Mouse (Mus musculus) erythroblast, embryonic 14.5 days (primary cell): ENCODE measurements around the gene Selplg. TPM values are rescaled to one million over a fixed set of nuclear protein-coding genes. Genes with fewer than 3 reads are reported as not detected.

ENCODE experiments used
- H3K27me3 ChIP-seq: 2 replicates; pipeline ENCODE4 v1.6.1; 2012; ENCODE audit warnings: inconsistent platforms; ENCODE audit not compliant: control insufficient read depth
- H3K36me3 ChIP-seq: 2 replicates; pipeline ENCODE4 v1.6.1; 2012; ENCODE audit warnings: mild to moderate bottlenecking, inconsistent platforms; ENCODE audit not compliant: control insufficient read depth
- H3K4me1 ChIP-seq: 2 replicates; pipeline ENCODE4 v1.6.1; 2012; ENCODE audit warnings: inconsistent platforms; ENCODE audit not compliant: control insufficient read depth
- H3K4me3 ChIP-seq: replicated peaks from 2 replicates; pipeline ENCODE3; 2012; ENCODE audit warnings: moderate library complexity, mild to moderate bottlenecking, inconsistent platforms
- H3K9me3 ChIP-seq: 2 replicates; pipeline ENCODE4 v1.6.1; 2012; ENCODE audit warnings: low read length, inconsistent platforms, mixed read lengths; ENCODE audit not compliant: control insufficient read depth
- GATA1 ChIP-seq: IDR thresholded peaks from 2 replicates; pipeline ENCODE4 v1.6.1; 2012; ENCODE audit warnings: low read length, inconsistent platforms, mixed read lengths
- TAL1 ChIP-seq: IDR thresholded peaks from 3 replicates; pipeline ENCODE4 v1.6.1; 2012; ENCODE audit warnings: low read length, inconsistent platforms, mixed read lengths
- polyA plus RNA-seq: library from polyadenylated mRNA; stranded (reverse); fragments of >175 nt; gene quantifications from 2 replicates; pipeline ENCODE4 v1.2.3, GENCODE M21; 2012

Selplg gene
- polyA plus RNA-seq, 1 experiment: 1.1 TPM

DNA sequence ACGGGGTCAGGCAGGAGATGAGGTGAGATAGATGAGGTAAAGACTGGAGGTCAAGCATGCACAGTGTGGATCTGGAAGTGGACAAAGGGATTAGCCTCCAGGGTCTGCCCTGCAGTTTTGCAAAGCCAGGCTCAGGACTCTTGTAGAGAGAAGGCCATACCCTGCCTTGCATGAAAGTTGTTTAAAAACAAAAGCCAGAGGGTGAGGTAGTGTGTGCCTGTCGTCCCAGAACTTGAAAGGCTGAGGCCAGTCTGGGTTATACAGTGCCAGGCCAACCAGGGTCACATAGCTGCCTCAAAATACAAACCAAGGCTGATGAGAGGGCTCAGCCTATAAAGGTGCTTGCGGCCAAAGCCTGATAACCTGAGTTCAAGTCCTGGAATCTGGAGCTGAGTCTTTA lies 703 bp downstream of the Selplg start:
- Histone ChIP-seq H3K4me3 (no peak overlapping the region), H3K27me3 (no peaks in the 10 kb centered on the region), H3K36me3 (no peaks in the 10 kb centered on the region), H3K9me3 (no peaks in the 10 kb centered on the region), H3K4me1 (peaks cover 19% of the 10 kb centered on the region)
- no peak for TF ChIP-seq TAL1
- no peak for TF ChIP-seq GATA1

DNA sequence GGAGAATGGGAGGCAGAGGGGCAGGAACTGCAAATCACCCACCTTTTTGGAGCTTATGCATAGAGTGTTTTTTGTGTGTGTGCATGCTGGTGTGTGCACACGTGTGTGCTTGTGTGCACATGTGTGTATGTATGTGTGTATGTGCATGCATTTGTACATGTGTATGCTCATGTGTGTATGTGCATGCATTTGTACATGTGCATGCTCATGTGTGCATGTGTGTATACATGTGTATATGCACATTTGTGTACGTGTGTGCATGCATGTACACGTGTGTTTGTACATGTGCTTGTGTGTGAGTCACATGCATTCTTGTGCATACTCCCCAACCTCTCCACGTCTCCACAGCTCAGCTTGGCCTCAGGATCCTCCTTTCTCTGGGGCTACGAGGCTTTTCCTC lies 1.6 kb downstream of the Selplg start:
- H3K36me3 ChIP-seq: no peaks in the 10 kb centered on the region
- no peaks in the 10 kb centered on the region for H3K9me3 ChIP-seq
- no peak for TF ChIP-seq TAL1
- TF ChIP-seq GATA1: no peak
- peaks cover 19% of the 10 kb centered on the region for H3K4me1 ChIP-seq
- no peaks in the 10 kb centered on the region for H3K27me3 ChIP-seq
- no peak overlapping the region for H3K4me3 ChIP-seq

DNA sequence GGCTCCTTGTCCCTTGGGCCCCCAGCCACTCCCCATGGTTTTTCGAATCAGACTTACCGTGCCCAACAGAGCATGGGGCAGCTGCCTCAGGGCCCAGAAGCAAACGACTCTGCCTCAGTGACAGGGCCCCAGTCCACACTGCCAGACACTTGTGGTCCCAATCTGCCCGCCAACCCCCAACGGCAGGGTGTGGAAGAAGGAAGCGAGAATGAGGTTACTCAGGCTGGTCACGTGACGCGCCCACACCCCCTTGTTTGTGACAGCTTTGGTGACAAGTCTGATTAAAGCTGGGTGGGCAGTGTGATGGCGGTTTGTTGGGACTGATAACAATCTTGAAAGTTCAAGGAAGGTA lies 2.2 kb downstream of the Selplg start:
- no peak for TF ChIP-seq GATA1
- TF ChIP-seq TAL1: no peak
- Histone ChIP-seq H3K9me3 (no peaks in the 10 kb centered on the region), H3K4me3 (peak overlapping the region; percentile 45), H3K36me3 (no peaks in the 10 kb centered on the region), H3K4me1 (peaks cover 22% of the 10 kb centered on the region), H3K27me3 (no peaks in the 10 kb centered on the region)

DNA sequence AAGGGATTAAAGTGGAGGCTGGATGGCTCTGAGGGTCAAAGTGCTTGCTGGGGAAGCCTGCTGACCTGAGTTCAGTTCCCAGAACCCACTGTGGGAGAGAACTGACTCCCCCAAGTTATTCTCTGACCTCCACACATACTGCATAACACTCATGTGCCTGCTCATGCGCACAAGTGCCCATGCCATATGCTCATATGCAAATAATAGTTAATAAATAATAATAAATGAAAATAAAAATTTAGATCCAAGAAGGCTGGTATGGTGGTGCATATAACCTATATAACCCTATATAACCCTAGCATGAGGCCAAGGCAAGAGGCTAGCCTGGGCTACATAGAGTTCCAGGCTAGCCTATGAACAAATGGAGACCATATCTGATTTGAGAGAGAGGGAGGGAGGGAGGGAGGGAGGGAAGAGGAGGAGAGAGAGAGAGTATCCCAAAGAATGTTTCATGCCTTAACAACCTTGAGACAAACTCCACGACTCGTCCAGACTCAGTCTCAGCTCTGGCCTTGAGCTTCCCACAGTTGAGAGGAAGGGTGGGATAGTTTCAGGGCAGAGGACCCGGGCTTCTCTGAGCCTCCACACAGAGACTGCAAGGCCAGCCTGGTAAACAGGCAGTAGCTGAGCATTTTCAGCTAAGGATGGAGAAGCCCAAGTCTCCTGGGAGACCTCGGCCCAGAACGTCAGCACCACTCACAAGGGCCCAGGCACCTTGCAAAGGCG lies 2.7 kb downstream of the Selplg start:
- H3K4me3 ChIP-seq: peak overlapping the region; percentile 45
- TF ChIP-seq TAL1: no peak
- TF ChIP-seq GATA1: no peak
- no peaks in the 10 kb centered on the region for H3K27me3 ChIP-seq
- H3K4me1 ChIP-seq: peaks cover 24% of the 10 kb centered on the region
- no peaks in the 10 kb centered on the region for H3K36me3 ChIP-seq
- no peaks in the 10 kb centered on the region for H3K9me3 ChIP-seq

DNA sequence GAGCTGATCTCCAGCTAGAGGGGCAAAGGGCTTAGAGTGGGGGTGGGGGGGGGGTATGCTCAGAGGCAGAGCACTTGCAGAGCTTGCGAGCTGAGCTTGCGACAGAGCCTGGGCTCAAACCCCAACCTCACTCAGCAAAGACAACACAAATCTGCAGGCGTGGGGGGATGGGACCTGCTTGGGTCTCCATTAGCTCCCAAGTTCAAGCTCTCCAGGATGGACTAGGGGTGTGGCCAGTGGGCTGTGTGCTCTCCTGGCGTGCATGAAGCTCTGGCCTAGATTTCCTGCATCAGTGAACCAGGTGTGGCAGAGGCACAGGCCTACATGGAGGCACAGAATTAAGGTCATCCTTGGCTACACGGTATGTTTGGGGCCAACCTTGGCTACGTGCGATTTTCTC lies 4.0 kb downstream of the Selplg start:
- H3K4me1 ChIP-seq: peaks cover 24% of the 10 kb centered on the region
- H3K4me3 ChIP-seq: no peak overlapping the region
- no peaks in the 10 kb centered on the region for H3K36me3 ChIP-seq
- no peaks in the 10 kb centered on the region for H3K27me3 ChIP-seq
- TF ChIP-seq GATA1 (no peak), TAL1 (no peak)
- H3K9me3 ChIP-seq: no peaks in the 10 kb centered on the region

DNA sequence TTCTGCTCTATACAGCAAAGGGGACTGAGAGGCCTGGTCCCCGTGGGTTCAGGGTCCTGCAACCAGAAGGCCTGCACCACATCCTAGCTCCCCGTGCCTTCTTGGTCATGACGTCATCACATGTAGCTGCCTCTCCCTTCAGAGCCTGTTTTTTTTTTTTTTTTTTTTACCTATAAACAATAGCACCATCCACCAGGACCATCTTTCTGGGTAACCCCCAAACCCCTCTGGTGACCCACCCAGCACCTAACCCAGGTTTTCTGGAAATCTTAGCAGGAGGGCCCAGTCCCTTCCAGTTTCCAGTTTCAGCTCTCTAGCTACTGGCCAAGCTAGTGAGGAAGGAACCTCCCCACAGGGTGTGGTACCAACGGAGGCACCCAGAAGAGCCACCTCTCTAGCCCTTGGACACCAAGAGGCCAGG lies 4.4 kb downstream of the Selplg start:
- Histone ChIP-seq H3K27me3 (no peaks in the 10 kb centered on the region), H3K36me3 (no peaks in the 10 kb centered on the region), H3K9me3 (no peaks in the 10 kb centered on the region), H3K4me3 (no peak overlapping the region), H3K4me1 (peaks cover 24% of the 10 kb centered on the region)
- TF ChIP-seq TAL1: no peak
- TF ChIP-seq GATA1: no peak

DNA sequence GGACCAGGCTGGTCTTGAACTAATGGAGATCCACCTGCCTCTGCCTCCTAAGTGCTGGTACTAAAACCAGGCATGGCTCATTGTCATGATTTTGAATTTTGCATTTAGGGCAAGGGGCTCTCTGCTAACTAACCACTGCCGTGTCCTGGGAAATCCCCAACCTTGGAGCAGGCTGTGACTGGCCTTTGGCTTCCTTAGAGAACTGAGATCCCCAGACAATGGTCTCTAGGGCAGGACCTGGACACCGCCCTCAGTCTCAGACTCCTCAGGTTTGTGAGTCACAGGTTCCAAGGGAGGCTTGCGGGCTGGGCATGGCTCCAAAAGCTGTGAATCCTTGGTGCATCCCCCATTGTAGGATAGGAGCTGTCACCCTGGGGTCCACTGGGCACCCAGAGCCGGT lies 5.8 kb downstream of the Selplg start:
- H3K9me3 ChIP-seq: no peaks in the 10 kb centered on the region
- H3K4me1 ChIP-seq: peaks cover 22% of the 10 kb centered on the region
- no peak overlapping the region for H3K4me3 ChIP-seq
- TF ChIP-seq GATA1 (no peak), TAL1 (no peak)
- H3K27me3 ChIP-seq: no peaks in the 10 kb centered on the region
- H3K36me3 ChIP-seq: no peaks in the 10 kb centered on the region

DNA sequence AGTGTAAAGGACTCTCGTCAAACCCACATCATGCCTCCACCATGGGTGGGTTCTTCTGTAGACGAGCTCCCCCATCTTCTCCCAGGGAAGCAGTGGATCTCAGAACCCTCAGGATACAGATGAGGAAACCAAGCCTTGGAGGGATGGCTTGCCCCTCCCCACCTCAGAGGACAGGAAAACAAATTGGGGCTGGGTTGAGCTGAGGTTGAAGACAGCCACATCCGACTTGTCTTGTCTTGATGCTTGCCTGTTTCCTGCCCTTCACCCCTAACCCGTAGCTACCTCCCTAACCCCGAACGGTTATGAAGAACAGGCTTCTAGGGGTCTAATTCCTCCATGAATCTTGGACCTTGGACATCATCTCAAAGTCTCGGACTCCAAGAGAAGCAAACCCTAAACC lies 6.9 kb downstream of the Selplg start:
- peaks cover 19% of the 10 kb centered on the region for H3K4me1 ChIP-seq
- no peaks in the 10 kb centered on the region for H3K36me3 ChIP-seq
- no peak for TF ChIP-seq GATA1
- no peak for TF ChIP-seq TAL1
- H3K9me3 ChIP-seq: no peaks in the 10 kb centered on the region
- no peak overlapping the region for H3K4me3 ChIP-seq
- no peaks in the 10 kb centered on the region for H3K27me3 ChIP-seq

DNA sequence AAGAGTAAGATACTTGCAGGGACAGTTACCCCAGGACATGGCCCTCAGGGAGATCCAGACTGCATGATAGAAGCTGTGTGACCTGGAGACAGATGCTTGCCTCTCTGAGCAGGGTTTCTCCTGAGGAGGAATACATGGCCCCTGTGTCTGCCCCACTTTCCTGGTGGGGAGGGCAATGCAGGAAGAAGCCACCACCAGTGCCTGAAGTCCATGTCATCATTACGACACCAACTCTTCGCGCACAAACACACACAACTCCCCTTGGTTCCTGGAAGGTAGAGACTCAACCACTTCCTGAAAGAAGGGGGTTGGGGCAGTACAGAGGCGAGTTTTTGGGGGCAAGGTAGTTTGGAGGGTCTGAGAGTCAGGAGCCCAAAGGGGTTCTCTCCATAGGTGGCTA lies 8.2 kb downstream of the Selplg start:
- Histone ChIP-seq H3K4me1 (peaks cover 11% of the 10 kb centered on the region), H3K36me3 (no peaks in the 10 kb centered on the region), H3K9me3 (no peaks in the 10 kb centered on the region), H3K27me3 (no peaks in the 10 kb centered on the region), H3K4me3 (no peak overlapping the region)
- TF ChIP-seq TAL1 (no peak), GATA1 (no peak)

DNA sequence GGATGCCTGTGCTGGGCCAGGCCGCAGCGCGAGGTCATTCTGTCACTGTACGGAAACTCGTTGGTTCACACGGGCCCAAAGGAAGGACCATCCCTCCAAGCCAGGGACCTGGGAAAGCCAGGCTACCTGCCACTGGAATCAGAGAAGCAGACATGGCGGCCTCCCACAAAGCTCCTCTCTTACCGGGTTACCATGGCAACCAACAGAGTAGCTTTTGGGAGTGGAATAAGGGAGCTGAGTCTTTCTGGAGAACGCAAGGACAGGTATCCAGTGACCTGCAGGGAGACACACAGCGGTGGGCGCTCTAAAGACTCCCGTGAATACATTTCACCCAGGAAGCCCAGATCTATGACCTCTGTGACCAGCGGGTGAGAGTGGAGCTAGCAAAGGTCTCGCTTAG lies 13.9 kb downstream of the Selplg start:
- Histone ChIP-seq H3K9me3 (no peaks in the 10 kb centered on the region), H3K4me3 (no peak overlapping the region), H3K36me3 (no peaks in the 10 kb centered on the region), H3K4me1 (peaks cover 5% of the 10 kb centered on the region), H3K27me3 (peaks cover 8% of the 10 kb centered on the region)
- TF ChIP-seq TAL1 (no peak), GATA1 (no peak)
